Mouse (Mus musculus): ENCODE measurements around the gene Elof1. TPM values are rescaled to one million over a fixed set of nuclear protein-coding genes. Genes with fewer than 3 reads are reported as not detected.
A peak's percentile ranks its signal among the peaks of the same experiment; 100 is the strongest.
"Not testable (repeated sequence)": the region's sequence is repeated elsewhere in the genome, so short reads cannot be mapped to it uniquely, and the experiment has no call there.

Elof1 gene
- total RNA-seq, 2 experiments from 2014 or later: 26.2 to 70.8 TPM

DNA sequence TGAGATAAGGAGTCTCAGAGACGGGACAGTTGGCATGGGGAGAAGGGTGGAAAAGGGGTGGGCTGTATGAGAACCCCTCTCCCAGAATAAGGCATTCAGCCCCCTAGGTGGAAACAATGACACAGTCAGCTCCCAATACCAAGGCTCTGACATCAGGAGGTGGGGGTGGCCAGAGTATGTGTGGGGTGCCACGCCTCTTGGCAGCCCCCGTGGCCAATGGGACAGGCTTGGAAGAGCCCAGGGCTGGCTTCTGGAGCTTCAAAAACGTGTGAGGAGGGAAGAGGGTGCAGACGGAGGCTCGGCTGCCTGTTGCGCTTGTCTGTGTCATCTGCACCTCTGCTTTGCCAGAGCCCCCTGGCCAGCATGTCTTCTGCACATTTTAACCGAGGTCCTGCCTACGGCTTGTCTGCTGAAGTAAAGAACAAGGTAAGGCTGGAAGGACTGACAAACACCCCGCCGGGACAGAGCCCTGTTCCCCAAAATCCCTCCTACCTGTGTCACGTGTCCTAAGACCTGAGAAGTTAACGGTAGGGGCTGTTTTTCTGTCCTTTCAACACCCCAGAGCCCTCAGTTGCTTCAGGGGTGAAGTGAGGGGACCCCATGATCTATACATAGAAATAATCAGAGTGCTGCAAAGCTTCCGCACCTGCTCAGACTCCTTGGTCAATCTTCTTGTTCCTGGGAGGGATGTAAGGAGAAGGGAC, 17.8 kb downstream of the Elof1 start, which contains the start of gene Cnn1:
TSS of gene Cnn1 (plus strand) at position 224 of the 704 bp plus-strand sequence.
- no peak for ATAC-seq (replicated peaks; ENCODE audit: low FRiP score, poor library complexity, severe bottlenecking)

DNA sequence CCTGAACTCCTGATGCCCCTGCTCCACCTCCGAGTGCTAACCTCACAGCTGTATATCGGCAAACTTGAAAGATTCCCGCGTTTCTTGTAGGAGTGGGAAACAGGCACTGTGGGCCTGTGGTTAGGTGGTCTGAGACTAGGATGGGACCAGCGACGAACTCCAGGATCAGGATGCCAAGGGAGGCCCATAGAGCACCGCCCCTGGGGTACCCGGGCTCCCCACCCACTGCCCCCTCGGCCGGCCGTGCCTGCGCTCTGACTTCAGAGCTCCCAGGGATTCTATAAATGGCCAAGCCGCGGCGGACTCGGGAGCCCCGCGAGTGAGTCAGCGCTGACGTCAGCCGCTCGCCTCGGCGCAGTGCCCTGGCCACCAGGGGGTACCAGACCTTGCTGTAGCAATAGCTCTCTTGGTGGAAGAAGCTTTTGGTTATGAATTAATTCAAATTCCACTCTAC, 21.1 kb downstream of the Elof1 start:
- ATAC-seq (replicated peaks; ENCODE audit: low FRiP score, poor library complexity, severe bottlenecking): peak; percentile 92

DNA sequence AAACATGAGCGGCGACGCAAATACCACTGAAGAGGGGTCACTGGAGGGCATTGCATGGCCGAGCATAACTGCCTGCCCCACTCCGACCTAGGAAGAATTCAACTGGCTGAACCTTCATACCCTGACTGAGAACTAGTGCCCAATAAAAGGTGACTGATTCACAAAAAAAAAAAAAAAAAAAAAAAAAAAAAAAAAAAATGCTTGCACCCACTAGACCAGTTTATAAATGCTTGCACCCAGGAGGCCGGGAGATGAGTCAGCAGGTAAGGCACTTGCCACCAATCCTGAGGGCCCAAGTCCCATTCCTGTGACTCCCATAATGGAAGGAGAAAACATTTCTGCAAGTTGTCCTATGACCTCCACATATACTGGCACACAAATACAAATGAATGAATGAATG, 24.2 kb downstream of the Elof1 start:
- no peak for ATAC-seq (replicated peaks; ENCODE audit: low FRiP score, poor library complexity, severe bottlenecking)

DNA sequence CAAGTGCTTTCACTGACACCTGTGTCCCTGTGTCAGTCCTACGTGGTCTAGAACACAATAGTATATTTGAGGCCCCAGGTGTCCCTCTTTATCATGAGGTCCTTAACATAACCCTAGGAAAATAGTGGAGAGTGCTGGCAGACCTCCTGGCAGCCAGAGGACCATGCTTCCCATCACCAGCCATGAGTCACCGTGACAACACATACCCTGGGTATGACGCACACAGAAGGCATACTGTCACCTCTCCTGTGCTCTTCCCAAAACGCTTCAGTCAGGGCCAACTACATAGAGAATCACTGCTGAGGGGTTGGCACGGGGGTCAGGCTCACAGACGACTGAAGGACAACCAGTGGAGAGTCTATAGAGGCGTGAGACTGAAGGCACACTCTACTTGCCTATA, 27.0 kb downstream of the Elof1 start:
- ATAC-seq (replicated peaks; ENCODE audit: low FRiP score, poor library complexity, severe bottlenecking): no peak

DNA sequence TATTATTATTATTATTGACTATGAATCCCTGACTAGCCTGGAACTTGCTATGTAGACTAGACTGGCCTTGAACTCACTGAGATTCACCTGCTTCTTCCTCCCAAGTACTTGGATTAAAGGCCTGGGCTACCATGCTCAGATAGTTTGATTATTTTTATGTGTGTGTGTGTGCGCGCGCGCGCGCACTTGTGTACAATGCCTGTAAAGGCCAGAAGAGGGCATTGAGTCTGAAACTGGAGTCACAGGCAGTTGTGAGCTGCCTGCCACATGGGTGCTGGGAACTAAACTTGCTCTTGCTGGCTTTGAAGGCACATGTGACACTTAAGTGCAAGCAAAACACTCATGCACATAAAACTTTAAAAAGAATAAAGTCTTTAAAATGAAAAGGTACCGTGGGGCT, 27.7 kb downstream of the Elof1 start:
- ATAC-seq (replicated peaks; ENCODE audit: low FRiP score, poor library complexity, severe bottlenecking): no peak

DNA sequence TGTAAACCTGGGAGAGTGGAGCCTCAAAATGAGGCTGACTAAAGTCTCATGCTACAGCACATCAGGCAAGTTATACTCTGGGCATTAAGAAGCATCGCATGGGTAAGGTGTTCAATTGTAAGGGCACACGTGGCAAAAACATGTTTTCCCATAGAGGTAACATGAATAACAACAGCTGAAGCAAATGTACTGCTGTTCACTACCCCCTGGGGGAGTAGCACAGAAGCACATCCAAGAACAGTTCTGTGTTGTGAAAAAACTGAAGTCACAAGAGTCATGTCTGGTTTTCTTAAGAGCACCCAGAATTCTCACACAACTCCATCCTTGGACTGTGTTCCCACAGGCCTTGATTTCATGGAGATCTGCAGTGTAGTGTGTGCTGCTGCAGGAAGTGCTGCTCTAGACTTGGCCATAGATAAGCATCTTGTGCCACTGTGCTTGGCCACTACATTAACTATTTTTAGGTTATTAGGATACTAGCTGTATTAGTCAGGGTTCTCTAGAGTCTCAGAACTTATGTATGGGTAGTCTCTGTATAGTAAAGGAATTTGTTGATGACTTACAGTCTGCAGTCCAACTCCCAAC, 29.8 kb downstream of the Elof1 start:
- ATAC-seq (replicated peaks; ENCODE audit: low FRiP score, poor library complexity, severe bottlenecking): no peak

DNA sequence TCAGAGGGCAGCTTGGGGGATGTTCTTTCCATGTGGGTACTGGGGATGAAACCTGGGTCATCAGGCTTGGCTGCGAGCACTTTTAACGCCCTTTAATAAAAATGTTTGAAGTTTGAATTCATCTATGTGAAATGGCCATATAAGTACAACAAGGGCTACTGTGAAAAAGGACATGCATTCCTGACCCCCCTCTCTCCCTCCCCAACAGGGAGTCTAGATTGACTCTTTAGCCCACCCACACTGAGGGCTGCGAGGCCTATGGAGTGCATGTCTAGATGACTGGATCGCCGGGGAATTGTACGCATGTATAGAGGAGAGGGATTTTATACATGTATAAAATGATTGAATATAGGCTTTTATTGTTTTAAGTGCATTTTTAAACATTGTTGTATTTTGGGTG, 31.0 kb downstream of the Elof1 start:
- no peak for ATAC-seq (replicated peaks; ENCODE audit: low FRiP score, poor library complexity, severe bottlenecking)

DNA sequence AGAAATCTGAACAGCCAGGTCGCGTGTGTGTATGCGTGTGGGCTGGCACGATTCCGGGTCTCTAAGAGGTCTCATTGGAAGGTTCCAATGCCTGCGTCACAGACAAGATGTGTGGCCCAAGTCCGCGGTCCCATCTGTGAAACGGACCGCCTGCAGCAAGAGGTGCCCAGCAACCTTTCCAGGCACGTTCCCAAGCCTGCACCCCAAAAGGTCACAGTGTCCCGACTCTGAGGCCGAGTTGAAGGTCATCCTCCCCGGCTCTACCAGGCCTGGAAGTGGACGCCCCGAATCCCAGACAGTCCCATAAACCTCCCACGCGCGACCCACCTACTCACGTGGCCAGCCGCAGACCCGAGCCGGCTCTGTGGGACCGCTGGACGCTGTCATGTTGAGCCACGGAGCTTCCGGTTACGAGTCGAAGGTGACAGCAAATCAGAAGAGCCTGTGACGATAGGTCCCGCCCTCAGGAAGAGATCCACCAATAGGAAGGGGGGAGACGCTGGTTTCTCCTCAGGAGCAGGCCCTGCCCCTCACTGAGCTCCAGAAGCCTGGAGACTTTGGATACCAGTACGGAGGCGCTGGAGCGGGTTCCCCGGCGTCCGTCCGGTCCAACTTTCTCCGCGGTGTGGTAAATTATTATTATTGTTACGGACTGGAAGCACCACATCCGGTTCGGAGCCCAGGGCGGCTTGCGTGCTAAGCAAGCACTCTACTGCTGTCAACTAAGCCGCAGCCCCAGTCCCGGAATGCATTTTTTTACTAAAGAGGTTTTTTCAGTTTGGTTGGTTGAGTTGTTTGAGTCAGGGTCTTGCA, 31.7 kb downstream of the Elof1 start, which contains the start of gene Ecsit:
TSS of gene Ecsit (minus strand) at position 417 of the 813 bp plus-strand sequence.
- peak; percentile 100 for ATAC-seq (replicated peaks; ENCODE audit: low FRiP score, poor library complexity, severe bottlenecking)

DNA sequence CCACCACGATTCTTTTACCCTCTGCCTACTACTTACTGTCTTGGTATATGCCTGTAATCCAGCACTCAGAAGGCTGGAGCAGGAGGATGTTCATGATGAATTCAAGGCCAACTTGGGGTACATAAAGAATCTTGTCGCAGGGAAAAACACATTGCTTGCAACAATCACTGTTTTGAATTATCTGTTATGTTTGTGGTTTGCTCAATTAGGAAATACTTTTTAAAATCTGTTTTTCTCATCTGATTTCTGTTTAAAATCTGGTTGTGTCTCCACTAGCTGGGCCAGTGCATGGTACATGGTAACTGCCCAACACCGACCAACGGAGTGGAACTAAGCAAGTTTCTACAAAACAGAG, 32.3 kb downstream of the Elof1 start:
- no peak for ATAC-seq (replicated peaks; ENCODE audit: low FRiP score, poor library complexity, severe bottlenecking)

DNA sequence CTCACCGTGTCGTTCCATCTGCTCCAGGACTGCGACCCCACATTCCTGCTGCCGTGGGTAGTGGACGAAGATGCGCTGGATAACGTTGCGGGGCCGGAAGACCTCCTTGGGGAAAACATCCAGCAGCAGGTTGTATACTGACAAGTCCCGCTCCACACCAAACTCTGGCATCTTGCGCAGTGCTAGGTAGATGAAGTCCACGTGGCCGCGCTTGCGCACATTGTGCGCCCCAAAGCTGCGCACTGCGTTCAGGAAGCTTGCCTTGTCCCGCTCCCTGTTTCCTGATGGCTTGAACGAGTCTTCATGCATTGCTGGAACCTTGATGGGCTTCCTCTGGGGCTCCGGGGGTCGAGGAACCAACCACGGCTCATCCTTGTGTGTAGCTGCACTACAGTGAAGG, 40.7 kb downstream of the Elof1 start:
- ATAC-seq (replicated peaks; ENCODE audit: low FRiP score, poor library complexity, severe bottlenecking): no peak

DNA sequence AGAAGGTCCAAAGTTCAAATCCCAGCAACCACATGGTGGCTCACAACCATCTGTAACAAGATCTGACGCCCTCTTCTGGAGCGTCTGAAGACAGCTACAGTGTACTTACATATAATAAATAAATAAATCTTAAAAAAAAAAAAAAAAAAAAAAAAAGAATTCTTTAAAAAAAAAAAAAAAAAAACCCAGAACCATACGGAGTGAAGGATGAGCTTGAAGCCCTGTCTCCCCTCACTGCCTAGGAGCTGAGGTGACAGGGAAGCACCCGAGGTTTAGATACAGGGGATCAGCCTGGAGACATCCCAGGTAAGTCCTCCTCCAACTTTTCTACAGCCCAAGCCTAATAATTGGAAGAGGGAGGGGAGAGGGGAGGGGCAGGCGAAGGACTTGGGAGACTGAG, 41.2 kb downstream of the Elof1 start:
- not testable (repeated sequence) for ATAC-seq (replicated peaks; ENCODE audit: low FRiP score, poor library complexity, severe bottlenecking)

DNA sequence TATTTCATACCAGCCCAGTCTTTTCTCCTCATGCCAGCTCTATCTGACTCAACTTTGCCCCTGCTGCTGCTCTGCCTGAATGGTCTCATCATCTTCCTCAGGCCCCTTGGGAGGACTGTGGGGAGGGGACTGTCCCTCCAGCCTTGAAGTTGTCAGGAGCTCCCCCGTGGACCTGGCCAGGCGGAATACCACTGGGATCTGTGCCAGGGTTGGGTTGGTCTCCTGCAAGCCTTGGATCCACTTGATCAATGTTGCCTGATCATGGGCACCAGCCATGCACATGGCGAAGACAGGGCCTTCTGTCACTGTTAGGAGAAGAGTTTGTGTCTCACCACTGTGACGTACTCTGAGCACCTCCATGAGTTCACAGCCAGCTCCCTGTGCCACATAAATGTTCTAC, 44.7 kb downstream of the Elof1 start:
- ATAC-seq (replicated peaks; ENCODE audit: low FRiP score, poor library complexity, severe bottlenecking): no peak

DNA sequence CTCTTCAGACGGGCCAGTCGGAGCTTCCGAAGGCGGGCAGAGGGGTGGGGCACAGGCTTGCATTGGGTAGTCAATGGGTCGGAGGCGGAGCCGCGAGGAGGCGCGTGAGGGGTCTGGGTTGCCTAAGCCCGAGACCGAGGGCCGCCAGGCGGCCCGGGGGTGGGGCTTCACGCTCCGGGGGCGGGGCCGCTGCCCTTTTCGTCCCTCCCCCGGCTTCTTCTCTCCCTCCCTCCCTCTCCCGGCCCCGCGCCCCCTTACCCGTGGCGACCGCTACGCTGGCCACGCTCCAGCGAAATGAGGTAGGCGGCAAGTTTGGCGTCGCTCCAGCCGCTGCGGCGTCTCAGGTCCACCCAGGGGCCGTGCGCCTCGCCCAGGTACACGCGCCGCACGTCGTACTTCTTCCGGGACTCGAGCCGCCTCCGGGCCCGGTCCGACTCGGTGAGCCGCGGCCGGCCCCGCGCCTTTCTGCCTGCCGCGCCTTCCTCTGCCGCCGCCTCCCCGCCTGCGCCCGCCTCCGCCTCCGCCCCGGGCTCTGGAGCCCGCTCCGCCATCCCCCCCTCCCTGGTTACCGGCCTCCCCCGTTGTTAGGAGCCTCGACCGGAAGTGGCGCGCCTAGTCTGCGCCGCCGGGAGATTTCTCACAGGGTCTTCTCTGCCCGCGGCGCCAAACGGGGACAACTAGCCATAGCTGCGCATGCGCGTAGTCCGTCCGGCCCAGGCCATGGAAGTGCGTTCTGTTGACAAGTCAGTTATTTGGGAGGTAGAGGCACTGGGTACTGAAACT, 46.0 kb downstream of the Elof1 start, which contains the start of the genes Gm49318 and Zfp653:
TSS of gene Gm49318 (minus strand) at position 469 of the 783 bp plus-strand sequence.
TSS of gene Zfp653 (minus strand) at position 586 of the 783 bp plus-strand sequence.
- peak; percentile 87 for ATAC-seq (replicated peaks; ENCODE audit: low FRiP score, poor library complexity, severe bottlenecking)

DNA sequence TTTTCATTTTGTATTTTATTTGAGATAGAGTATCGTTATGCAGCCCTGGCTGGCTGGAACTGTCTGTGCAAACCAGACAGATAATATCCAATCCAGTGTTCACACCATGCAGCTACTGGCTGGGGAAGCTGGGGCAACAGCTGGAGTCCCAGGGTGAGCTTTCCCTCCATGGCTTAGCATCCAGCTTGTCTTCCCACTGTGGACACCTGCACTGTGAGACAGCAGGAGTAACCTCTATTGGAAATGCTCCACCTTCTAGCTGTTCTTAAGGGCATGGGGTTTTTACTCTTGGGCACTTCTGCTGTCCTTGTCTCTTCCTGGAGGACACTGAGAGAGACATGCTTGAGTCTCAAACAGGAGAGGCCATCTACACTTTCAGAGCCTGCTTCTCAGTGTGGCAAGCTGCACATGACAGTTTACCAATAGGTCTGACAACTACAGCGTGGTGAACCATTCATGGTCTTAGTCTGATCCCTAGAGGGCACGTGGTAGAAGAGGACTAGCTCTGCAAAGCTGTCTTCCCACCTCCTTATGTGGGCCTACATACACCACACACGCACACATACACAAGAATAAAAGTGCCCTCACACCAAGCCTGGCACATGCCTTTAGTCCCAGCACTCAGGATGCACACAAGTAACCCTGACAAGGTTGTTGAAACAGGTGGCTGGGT, 47.0 kb downstream of the Elof1 start:
- ATAC-seq (replicated peaks; ENCODE audit: low FRiP score, poor library complexity, severe bottlenecking): no peak

DNA sequence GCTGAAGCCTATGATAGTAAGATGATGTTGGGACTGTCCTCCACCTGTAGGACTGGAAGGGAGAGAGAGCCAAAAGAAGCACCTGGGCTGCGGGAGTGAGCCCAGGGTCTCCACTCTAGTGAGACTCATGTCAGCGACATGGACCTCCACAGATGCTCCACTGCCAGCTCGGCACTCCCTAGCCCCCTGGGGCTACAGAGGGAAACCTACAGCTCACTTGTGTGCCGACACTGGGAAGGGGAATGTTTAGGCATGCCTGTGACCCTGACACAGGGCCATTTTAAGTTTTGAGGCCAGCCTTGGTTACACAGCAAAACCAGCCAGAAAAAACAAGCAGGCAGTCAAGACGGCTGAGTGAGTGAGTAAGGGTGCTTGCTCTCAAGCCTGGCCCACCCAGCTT, 49.8 kb downstream of the Elof1 start:
- ATAC-seq (replicated peaks; ENCODE audit: low FRiP score, poor library complexity, severe bottlenecking): no peak

DNA sequence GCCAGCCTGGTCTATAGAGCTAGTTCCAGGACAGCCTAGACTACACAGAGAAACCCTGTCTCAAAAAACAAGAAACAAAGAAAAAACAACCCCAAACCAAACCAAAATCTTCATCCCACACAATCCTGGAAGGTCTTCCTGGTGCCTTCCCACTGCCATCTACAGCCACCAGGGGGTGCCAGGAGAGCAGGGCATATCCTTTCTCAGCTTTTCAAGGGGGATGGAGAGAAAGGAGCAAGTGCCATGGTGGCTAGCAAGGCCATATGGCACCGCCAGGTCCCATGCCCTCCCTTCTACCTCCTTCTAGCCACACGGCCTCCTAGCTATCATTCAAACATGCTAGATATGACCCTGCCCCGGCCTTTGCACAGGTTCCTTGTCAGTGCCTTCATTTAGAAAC, 50.5 kb downstream of the Elof1 start:
- ATAC-seq (replicated peaks; ENCODE audit: low FRiP score, poor library complexity, severe bottlenecking): 0 out of 2 replicates have a peak, but pooled peaks have one; percentile 26

DNA sequence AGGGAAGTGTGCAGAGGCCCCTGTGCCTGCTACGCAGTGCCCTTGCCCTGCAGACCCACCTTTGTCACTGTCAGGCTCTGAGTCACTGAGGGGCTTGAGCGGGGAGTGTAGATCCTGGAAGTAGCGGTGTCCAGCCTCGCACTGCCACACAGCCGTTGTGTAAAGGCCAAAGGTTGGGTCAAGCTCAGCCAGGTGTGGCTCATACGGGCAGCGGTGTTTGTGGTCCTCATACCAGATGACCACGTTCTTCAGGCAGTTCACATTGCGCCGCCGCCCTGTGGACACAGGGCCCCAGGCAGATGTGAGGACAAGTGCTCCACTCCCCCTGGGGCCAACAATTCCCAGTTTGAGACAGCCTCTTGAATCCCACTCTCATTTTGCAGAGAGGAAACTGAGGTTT, 51.3 kb downstream of the Elof1 start:
- no peak for ATAC-seq (replicated peaks; ENCODE audit: low FRiP score, poor library complexity, severe bottlenecking)

DNA sequence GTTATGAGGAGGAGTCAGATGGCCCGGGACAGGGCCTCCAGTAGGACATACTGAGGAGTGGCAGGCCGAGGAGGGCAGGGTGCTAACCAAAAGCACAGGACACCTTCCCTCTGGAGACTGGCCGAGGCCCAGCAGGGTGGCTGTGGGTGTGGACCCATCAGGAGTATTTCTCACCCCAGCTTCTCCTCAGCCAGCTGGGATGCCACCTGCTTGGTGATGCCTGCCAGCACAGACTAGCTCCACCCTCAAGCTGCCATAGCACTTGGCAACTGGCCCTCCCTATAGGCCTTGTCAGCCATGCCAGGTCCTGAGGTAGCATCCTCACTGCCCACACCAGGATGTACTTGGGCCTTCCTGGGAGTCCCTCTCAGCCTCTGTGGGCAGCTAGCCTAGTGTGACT, 52.6 kb downstream of the Elof1 start:
- no peak for ATAC-seq (replicated peaks; ENCODE audit: low FRiP score, poor library complexity, severe bottlenecking)
